Mouse (Mus musculus) intestine, embryonic 15.5 days (tissue): ENCODE measurements around the gene Flrt2. TPM values are rescaled to one million over a fixed set of nuclear protein-coding genes. Genes with fewer than 3 reads are reported as not detected.

ENCODE experiments used
- ATAC-seq: fragments of 200-750 bp; cut with Nextera tagmentation; 2 replicates; pipeline ENCODE4 v1.8.0; 2017; ENCODE audit warnings: moderate TSS enrichment, moderate library complexity
- H3K27ac ChIP-seq: fragments of 300-500 bp; sonication (generic); 2 replicates; pipeline ENCODE4 v1.5.1; 2015; ENCODE audit warnings: mild to moderate bottlenecking, inconsistent platforms
- H3K27me3 ChIP-seq: fragments of 300-500 bp; sonication (generic); replicated peaks from 2 replicates; pipeline ENCODE4 v1.6.1; 2015; ENCODE audit warnings: inconsistent platforms
- H3K36me3 ChIP-seq: fragments of 300-500 bp; sonication (generic); 2 replicates; pipeline ENCODE4 v1.6.1; 2015; ENCODE audit warnings: inconsistent platforms
- H3K4me1 ChIP-seq: fragments of 300-500 bp; sonication (generic); replicated peaks from 2 replicates; pipeline ENCODE4 v1.6.1; 2015; ENCODE audit warnings: inconsistent platforms
- H3K4me2 ChIP-seq: fragments of 300-500 bp; sonication (generic); replicated peaks from 2 replicates; pipeline ENCODE4 v1.6.1; 2015; ENCODE audit warnings: mild to moderate bottlenecking, inconsistent platforms
- H3K4me3 ChIP-seq: fragments of 300-500 bp; sonication (generic); replicated peaks from 2 replicates; pipeline ENCODE4 v1.5.1; 2015; ENCODE audit warnings: inconsistent platforms
- H3K9ac ChIP-seq: fragments of 300-500 bp; sonication (generic); 2 replicates; pipeline ENCODE4 v1.6.1; 2015; ENCODE audit warnings: inconsistent platforms
- H3K9me3 ChIP-seq: fragments of 300-500 bp; sonication (generic); 2 replicates; pipeline ENCODE4 v1.6.1; 2016; ENCODE audit warnings: inconsistent platforms
- WGBS: fragments of 180-500 bp; shearing (Covaris S2); methylation state at CpG from one replicate; pipeline ENCODE4 v1.1.7; 2015; 5-methylcytosine and 5-hydroxymethylcytosine counted together
- polyA plus RNA-seq: library from polyadenylated mRNA; unstranded; fragments of >200 nt; fragmentation: Nextera tagmentation; extraction: Ambion mirVana; gene quantifications from 2 replicates; pipeline ENCODE4 v1.2.1, GENCODE M21; 2015

The Flrt2 gene
- polyA plus RNA-seq, 1 experiment from 2014 or later: 19.5 TPM

DNA sequence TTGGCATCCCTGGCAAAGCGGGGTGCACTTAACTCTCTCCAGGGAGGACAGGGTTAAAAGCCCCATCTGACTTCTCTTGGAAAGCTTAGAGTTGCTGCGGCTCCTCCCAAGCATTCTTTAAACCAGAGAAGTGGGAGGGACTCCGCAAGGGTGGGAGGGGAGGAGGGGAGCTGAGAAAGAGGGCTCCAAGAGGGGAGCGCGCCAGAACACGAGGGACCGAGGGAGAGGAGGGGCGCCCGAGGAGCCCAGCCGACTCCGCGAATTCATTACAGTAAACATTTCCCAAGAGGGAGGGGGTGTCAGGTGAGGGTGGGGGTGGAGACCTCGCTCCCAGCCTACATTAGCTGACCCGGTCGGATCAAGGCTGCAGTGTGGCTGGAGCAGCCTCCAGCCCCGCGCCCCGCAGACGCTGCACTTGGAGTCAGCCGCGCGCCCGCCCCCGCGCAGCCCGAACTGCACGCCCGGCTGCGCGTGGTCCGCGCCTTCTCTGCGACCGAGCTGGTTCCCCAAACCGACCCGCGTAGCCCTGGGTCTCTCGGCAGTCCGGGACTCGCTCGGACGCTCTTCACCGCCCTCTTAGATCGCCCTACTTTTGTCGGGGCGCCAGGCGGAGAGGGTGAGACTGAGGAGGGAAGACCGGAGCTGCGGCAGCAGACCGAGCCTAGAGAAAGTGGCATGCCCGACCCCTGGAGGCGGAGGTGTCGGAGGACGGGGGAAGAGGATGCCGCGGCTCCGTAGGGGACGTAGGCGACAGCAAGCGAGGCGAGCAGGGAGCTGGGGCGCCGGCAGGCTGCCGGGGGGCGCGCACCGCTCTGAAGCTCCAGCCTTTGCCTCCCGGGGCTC, 3.2 kb downstream of the Flrt2 start:
- Histone ChIP-seq H3K9me3 (no peaks in the 10 kb centered on the region), H3K36me3 (no peaks in the 10 kb centered on the region), H3K9ac (peak overlapping the region; percentile 67), H3K27me3 (peaks cover 11% of the 10 kb centered on the region; the same call in 1 of the 2 replicates), H3K4me1 (peaks cover 16% of the 10 kb centered on the region), H3K4me2 (peak overlapping the region; percentile 84), H3K27ac (peak overlapping the region; percentile 80), H3K4me3 (peak overlapping the region; percentile 62)
- under 1% methylated on average over 68 of the region's 68 CpGs for WGBS
- ATAC-seq: peak; percentile 90

- ATAC-seq: 0 out of 2 replicates have a peak, but pooled peaks have one; percentile 13
- peaks cover 11% of the 10 kb centered on the region; the same call in 1 of the 2 replicates for H3K27me3 ChIP-seq
- no peaks in the 10 kb centered on the region for H3K9me3 ChIP-seq
- H3K36me3 ChIP-seq: no peaks in the 10 kb centered on the region
- peak overlapping the region; percentile 67 for H3K9ac ChIP-seq
- under 1% methylated on average over 28 of the region's 28 CpGs for WGBS
- peaks cover 16% of the 10 kb centered on the region for H3K4me1 ChIP-seq
- H3K4me2 ChIP-seq: peak overlapping the region; percentile 84
- peak overlapping the region; percentile 62 for H3K4me3 ChIP-seq
- H3K27ac ChIP-seq: peak overlapping the region; percentile 80
Observed at GRCm38 (mm10) chr12:95695834-95696521, 4.0 kb downstream of the Flrt2 start.

GRCm38 (mm10) chr12:95696522-95697025, 4.5 kb downstream of the Flrt2 start:
- no peak overlapping the region for H3K27ac ChIP-seq
- peak overlapping the region; percentile 62 for H3K4me3 ChIP-seq

GRCm38 (mm10) chr12:95698556-95698955, 6.5 kb downstream of the Flrt2 start:
- no peak for ATAC-seq
- Histone ChIP-seq H3K4me2 (peak overlapping the region; percentile 84), H3K4me1 (peaks cover 9% of the 10 kb centered on the region), H3K9me3 (no peaks in the 10 kb centered on the region), H3K9ac (no peak overlapping the region), H3K4me3 (0 out of 2 replicates have a peak overlapping the region, but pooled peaks have one; percentile 62), H3K27ac (no peak overlapping the region), H3K36me3 (no peaks in the 10 kb centered on the region), H3K27me3 (0 out of 2 replicates have a peak, but pooled peaks cover 5% of the 10 kb centered on the region)
- WGBS: 52% methylated on average over 1 of the region's 1 CpGs

More at GRCm38 (mm10) chr12:95696522-95697025, 4.5 kb downstream of the Flrt2 start:
- no peaks in the 10 kb centered on the region for H3K9me3 ChIP-seq
- WGBS: 13% methylated on average over 6 of the region's 6 CpGs
- H3K27me3 ChIP-seq: peaks cover 11% of the 10 kb centered on the region; the same call in 1 of the 2 replicates
- peaks cover 16% of the 10 kb centered on the region for H3K4me1 ChIP-seq
- peak overlapping the region; percentile 67; the same call in 1 of the 2 replicates for H3K9ac ChIP-seq
- peak overlapping the region; percentile 84 for H3K4me2 ChIP-seq
- no peak for ATAC-seq
- no peaks in the 10 kb centered on the region for H3K36me3 ChIP-seq

DNA sequence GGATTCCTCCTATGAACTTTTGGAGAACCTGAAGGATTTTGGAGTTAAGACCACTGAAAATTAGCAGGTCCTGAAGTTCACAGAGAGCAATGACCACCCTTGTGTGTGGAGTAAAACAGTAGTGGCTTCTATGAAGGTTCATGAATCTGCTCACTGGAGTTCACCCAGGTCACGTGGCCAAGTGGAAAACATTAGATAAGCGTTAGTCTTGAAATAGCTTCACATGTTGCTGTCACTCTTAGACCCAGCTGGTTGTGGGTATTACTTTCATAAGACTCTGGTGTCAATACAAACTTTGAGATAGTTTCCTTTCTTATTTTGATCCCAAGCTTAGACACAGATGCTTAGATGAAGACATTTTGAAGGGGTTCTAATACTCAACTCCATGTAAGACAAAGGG, 8.7 kb downstream of the Flrt2 start:
- H3K4me1 ChIP-seq: no peaks in the 10 kb centered on the region
- 74% methylated on average over 2 of the region's 2 CpGs for WGBS
- H3K4me2 ChIP-seq: no peak overlapping the region
- ATAC-seq: no peak
- H3K27me3 ChIP-seq: no peaks in the 10 kb centered on the region
- no peak overlapping the region for H3K4me3 ChIP-seq
- H3K9me3 ChIP-seq: no peaks in the 10 kb centered on the region
- H3K9ac ChIP-seq: no peak overlapping the region
- H3K27ac ChIP-seq: no peak overlapping the region
- H3K36me3 ChIP-seq: no peaks in the 10 kb centered on the region

- Histone ChIP-seq H3K27ac (no peak overlapping the region), H3K36me3 (no peaks in the 10 kb centered on the region), H3K4me2 (no peak overlapping the region), H3K27me3 (no peaks in the 10 kb centered on the region), H3K9ac (no peak overlapping the region), H3K4me1 (no peaks in the 10 kb centered on the region), H3K4me3 (no peak overlapping the region), H3K9me3 (no peaks in the 10 kb centered on the region)
- ATAC-seq: no peak
Observed at GRCm38 (mm10) chr12:95701580-95701979, 9.6 kb downstream of the Flrt2 start.

DNA sequence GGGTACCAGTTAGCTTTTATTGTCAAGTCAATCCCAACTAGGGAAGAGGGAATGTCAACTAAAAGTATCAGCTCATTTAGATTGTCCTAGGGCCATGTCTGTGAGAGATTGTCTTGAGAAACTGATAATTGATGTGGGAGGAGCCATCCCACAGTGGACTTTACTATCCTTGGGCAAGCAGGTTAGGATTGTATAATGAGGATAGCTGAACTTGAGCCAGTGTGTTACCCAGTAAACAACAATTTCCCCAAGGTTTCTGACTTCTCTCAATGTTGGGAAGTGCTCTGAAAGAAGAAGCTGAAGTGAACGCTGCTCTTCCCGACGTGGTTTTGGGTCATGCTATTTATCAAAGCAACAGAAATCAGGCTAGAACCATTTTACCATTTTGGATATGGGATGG, 13.0 kb downstream of the Flrt2 start:
- Histone ChIP-seq H3K4me1 (no peaks in the 10 kb centered on the region), H3K27me3 (no peaks in the 10 kb centered on the region), H3K9me3 (no peaks in the 10 kb centered on the region), H3K4me3 (no peak overlapping the region), H3K9ac (no peak overlapping the region), H3K4me2 (no peak overlapping the region), H3K36me3 (no peaks in the 10 kb centered on the region), H3K27ac (no peak overlapping the region)
- WGBS: 90% methylated on average over 3 of the region's 3 CpGs
- no peak for ATAC-seq

DNA sequence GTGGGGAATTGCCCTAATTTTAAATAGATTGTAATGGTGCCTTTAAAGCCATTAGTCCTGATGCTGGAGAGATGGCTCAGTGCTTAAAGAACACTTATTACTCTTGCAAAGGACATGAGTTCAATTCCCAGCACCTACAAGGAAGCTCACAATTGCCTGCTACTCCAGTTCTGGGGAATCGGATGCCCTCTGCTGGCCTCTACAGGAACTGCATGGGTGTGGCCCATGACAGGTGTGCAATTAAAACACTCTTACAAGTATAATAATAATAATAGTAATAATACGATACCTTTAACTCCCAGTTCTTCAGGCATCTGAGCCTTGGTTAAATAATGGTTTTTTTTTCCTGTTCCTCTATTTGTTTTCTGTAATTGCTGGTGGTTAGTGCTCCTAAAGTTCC, 31.2 kb downstream of the Flrt2 start:
- no peaks in the 10 kb centered on the region for H3K9me3 ChIP-seq
- no peak overlapping the region for H3K27ac ChIP-seq
- no peak overlapping the region for H3K9ac ChIP-seq
- H3K4me2 ChIP-seq: no peak overlapping the region
- no peak for ATAC-seq
- no peaks in the 10 kb centered on the region for H3K27me3 ChIP-seq
- H3K36me3 ChIP-seq: 0 out of 2 replicates have a peak, but pooled peaks cover 4% of the 10 kb centered on the region
- no peaks in the 10 kb centered on the region for H3K4me1 ChIP-seq
- H3K4me3 ChIP-seq: no peak overlapping the region
- 96% methylated on average over 2 of the region's 2 CpGs for WGBS

GRCm38 (mm10) chr12:95734075-95734474, 42.0 kb downstream of the Flrt2 start:
- no peak for ATAC-seq
- no peaks in the 10 kb centered on the region for H3K27me3 ChIP-seq
- H3K36me3 ChIP-seq: no peaks in the 10 kb centered on the region
- H3K4me2 ChIP-seq: no peak overlapping the region
- no peak overlapping the region for H3K27ac ChIP-seq
- WGBS: 59% methylated on average over 1 of the region's 1 CpGs
- no peaks in the 10 kb centered on the region for H3K4me1 ChIP-seq
- H3K9ac ChIP-seq: no peak overlapping the region
- H3K9me3 ChIP-seq: no peaks in the 10 kb centered on the region
- no peak overlapping the region for H3K4me3 ChIP-seq

DNA sequence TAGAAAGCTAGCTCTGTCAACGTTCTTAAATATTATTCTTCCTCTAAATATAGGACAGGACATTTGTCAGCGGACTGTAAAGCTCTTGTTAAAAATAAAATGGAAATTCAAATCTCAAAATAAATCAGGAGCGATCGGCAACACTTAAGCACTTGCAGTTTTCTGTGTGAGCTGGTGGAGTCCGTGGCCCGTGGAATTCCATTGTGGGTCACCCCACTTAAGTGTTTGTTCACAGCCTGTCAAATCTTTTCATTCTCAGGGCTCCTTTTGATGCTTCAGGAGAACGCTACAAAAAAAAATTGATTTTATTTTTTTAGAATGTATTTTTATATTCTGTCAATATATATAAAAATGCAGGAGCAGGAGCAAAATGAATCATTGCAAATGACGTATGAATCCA, 45.5 kb downstream of the Flrt2 start:
- H3K27ac ChIP-seq: no peak overlapping the region
- H3K9ac ChIP-seq: no peak overlapping the region
- no peak for ATAC-seq
- no peaks in the 10 kb centered on the region for H3K9me3 ChIP-seq
- WGBS: 76% methylated on average over 8 of the region's 8 CpGs
- no peak overlapping the region for H3K4me3 ChIP-seq
- no peaks in the 10 kb centered on the region for H3K36me3 ChIP-seq
- no peak overlapping the region for H3K4me2 ChIP-seq
- no peaks in the 10 kb centered on the region for H3K4me1 ChIP-seq
- no peaks in the 10 kb centered on the region for H3K27me3 ChIP-seq

GRCm38 (mm10) chr12:95738031-95738430, 46.0 kb downstream of the Flrt2 start:
- WGBS: 61% methylated on average over 5 of the region's 5 CpGs
- H3K9me3 ChIP-seq: no peaks in the 10 kb centered on the region
- H3K27me3 ChIP-seq: no peaks in the 10 kb centered on the region
- no peak overlapping the region for H3K27ac ChIP-seq
- no peak for ATAC-seq
- H3K9ac ChIP-seq: no peak overlapping the region
- H3K4me1 ChIP-seq: no peaks in the 10 kb centered on the region
- H3K36me3 ChIP-seq: no peaks in the 10 kb centered on the region
- no peak overlapping the region for H3K4me2 ChIP-seq
- H3K4me3 ChIP-seq: no peak overlapping the region

DNA sequence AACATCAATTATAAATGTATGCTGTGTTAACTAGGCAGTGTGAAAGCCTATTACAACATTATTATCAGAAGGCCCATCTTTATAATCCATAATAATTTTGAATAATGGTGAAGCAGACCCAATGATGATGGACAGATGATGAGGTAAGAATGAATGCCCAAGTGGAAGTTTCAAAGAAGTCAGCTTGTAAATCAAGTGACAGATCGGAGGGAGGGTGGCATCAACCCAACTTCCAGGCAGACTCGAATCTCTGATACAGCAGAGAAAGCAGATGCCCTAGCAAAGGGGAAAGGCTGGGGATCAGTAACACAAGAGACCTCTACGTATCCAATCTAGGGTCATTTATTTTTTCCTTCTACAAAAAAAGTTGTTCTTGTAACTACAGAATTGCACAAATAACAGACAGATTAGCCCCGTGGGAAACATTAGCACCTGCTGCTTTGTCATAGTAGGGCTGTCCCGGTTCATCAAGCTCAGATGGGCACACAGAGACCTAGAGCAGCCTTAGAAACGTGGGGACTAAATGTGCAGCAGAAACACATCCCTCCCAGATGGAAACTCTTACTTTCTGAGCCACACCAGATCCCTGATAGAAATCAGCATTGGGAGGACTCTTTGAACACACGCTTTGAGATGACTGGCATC, 46.6 kb downstream of the Flrt2 start:
- H3K27ac ChIP-seq: no peak overlapping the region
- H3K27me3 ChIP-seq: no peaks in the 10 kb centered on the region
- H3K4me1 ChIP-seq: no peaks in the 10 kb centered on the region
- no peak overlapping the region for H3K4me2 ChIP-seq
- no peak for ATAC-seq
- no peaks in the 10 kb centered on the region for H3K9me3 ChIP-seq
- no peaks in the 10 kb centered on the region for H3K36me3 ChIP-seq
- no peak overlapping the region for H3K4me3 ChIP-seq
- no peak overlapping the region for H3K9ac ChIP-seq
- WGBS: 78% methylated on average over 7 of the region's 7 CpGs
